Mouse (Mus musculus) heart, postnatal 25 days (tissue): ENCODE measurements at regions not wholly inside any gene's neighbourhood (a gene's known extent, or its start where the extent isn't known, plus 50 kb on each side); places are given as distances from the start of the nearest gene placed in this dataset.

ENCODE experiments used
- DNase-seq: peaks from one replicate; pipeline ENCODE4 v3.0.0; 2022; ENCODE audit warnings: low spot score
- intact Hi-C: fragments of 180-260 bp; cut with DNase I; formaldehyde crosslinking; loops from one replicate; pipeline ENCODE4 v1.15.1; 2025

DNA sequence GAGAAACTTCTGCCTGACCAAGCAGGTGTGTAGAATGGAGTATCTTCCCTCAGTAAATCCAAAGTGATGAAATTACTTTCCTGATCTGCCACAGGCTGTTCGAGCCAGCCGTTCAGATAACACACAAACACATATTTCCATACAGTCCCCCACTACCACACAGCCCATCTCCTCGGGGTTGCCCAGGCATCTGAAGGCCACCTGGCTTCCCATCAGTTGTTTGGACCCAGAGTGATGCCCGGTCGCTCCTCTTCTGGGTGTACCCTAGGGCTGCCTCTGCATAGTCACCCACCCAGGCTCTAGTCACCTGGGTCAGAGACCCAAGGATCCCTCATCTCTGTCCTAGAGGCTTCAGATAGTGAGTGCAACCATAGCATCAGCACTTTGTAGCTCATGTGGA lies 107.9 kb downstream of the CK137956 start:
- no peak for DNase-seq
- intact Hi-C loops: no loop called here

DNA sequence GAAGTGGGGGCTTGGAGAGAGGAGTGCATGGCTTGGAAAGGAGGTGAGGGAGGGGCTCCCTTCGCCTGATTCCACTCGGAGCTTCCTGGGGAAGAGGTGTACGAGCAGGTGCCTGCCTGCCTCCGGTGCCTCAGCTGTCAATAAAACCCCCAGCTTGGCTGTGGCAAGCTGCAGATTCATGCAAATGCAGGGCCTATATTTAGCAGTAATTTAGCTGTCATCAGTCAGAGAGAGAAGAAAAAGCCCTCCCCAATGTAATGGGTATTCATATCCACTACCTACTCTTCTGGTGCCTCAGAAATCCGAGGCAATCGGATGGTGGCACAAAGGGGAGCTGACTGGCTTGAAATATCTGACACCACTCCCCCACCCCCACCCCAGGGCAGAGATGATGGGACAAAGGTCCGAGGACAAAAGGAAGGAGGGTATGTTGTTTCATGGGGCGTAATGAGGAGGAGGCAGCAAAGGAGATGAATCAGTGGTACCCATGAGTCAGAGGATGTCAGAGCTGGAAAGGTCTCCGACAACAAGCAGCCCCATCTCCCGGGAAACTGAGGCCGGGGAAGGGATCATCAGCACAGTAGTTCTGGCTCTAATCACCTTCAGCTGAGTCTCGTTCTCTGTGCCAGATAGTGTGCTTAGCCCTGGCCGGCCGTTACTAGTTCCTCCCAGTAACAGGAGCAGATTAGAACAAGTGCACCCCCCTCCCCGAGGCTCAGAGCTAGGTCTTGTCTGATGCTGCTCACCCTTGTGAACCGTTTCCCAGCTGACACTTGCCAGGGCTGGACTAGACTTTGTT lies 109.2 kb downstream of the CK137956 start:
- intact Hi-C loops: no loop called here
- no peak for DNase-seq

DNA sequence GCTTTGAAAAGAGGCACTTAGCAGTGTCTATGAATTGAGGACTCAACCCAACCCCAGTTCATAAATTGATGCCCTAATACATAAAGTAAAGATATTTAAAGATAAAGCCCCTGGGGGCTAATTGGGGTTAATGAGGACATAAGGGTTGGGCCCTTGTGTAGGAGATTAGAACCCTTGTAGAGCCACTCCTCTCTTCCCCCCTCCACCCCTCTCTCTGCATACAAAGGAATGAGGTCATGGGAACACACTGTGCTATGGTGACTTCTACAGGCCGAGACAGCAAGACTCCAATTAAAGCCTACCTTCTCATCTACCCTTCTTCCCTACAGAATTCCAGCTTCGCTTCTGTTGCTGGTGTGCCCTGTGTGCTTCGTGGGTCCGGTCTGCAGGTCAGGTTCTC lies 110.5 kb downstream of the CK137956 start:
- no peak for DNase-seq
- intact Hi-C loops: no loop called here

DNA sequence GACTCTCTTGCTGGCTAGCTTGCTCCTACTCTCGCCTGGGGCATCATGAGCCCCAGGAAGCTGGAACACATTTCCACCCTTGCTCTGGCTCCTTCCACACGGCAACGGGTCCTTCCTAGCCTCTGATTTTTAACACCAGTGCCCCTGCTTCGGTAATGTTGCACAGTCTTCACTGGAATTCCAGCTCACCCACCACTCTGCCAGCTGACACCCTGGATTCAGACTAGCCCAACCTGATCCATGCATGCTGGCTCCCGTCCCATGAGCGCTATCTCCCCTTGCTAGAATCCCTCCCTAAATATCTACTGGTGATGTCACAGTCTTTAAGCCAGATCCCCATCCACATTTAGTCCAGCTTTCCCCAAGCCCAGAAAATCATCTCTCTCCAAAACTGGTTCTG lies 111.2 kb downstream of the CK137956 start:
- intact Hi-C loops: no loop called here
- DNase-seq: no peak

DNA sequence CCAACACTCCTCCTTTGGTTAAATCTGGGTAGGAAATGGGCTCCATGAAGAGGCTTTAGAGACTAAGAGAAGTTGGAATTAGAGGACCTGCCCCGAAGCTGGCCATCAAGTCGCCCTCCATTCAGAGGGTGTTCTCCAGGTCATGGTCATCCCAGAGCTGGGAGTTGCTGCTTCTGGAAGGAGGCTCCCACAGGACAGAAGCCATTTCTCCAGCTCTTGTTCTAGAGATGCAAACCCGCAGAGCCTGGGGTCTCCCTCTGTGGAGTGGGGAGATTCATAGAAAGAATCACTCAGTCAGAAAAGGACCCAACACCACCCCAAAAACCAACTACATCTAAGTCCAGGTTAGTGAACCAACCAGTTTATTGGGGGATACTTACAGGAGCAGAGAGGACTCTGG lies 112.2 kb downstream of the CK137956 start:
- intact Hi-C loops: no loop called here
- no peak for DNase-seq

DNA sequence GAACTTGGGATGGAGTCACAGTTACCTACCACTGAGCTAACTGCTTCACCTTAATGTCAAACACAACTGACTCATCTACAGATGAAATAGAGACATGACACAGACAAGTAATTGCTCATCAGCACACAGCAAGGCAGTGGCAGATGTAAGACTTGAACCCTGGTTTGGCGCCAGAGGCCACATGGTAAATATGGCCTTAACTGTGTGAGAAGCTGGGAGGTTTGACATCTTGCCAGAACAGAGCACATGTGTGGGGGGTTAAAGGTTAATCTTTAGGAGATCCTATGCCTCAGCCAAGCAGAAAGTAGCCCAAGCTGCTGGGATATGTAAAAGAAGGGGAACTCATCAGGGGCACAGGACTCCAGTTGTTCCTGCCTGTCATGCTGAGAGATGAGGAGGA lies 114.9 kb downstream of the CK137956 start:
- intact Hi-C loops: no loop called here
- DNase-seq: no peak

DNA sequence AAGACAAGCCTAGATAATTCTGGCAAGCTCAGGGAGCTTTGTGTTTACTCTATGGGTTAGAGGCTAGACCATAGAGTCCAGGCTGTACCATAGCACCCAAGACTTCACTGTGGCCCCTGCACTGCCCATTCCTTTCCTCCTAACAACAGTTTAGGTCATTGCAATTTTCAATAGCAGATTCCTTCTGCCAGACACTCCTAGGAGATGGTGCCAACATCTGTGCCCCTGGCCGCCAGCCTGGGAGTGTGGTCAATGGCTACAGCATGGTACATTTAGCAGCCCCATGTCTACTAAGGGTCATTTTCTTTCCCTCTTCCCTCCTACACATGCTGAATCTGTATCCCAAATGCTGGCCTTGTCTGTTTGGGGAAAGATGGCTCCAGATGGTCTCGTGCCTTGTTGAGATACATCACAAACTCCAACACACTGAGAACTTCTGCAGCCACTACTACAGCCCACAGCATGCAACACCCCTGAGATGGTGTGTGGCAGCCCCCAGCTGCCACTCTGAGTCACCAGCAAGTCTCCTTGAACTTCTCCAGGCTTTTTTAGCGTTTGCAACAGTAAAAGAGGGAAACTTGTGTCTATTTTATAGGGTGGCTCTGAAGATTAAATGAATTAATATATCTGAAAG lies 115.9 kb downstream of the CK137956 start:
- intact Hi-C loops: no loop called here
- DNase-seq: no peak

DNA sequence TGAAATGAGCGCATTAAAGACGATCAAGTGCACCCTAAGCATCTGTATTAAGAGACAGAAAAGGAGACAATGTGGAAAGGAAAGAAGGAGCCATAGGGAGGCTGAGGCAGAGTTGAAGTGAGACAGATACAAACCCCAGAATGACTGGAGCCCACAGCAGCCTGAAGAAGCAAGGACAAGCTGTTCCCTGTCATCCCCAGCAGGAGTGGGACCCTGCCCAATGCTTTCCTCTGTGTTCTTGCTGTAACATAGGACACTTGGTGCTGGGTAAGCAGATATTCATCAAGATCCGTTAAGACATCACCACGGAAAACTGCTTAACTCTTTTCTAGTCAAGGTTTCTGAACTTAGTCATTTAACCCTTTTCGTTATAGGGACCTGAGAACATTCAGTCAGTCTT lies 121.4 kb downstream of the CK137956 start:
- intact Hi-C loops: no loop called here

DNA sequence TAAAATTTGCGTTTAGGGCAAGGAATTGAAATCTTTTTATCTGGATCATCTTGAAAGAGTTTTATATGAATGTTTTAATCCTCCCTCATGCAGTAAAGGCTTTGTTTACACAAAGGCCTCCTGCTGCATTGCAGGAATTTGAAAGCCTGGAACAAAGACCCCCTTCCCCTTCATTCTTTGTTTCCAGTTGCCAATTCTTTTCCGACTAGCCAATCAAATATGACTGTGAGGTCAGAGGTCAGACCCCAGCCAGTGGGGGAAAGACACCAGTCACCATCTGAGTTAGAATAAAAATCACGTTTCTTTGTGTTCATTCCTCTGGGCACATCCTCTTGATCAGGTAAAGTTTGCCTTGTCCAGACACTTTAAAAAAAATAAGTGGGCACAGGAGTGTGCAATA lies 124.4 kb downstream of the CK137956 start:
- no peak for DNase-seq
- intact Hi-C loops: no loop called here

More for the DNA sequence above, 121.4 kb downstream of the CK137956 start:
- DNase-seq: no peak

DNA sequence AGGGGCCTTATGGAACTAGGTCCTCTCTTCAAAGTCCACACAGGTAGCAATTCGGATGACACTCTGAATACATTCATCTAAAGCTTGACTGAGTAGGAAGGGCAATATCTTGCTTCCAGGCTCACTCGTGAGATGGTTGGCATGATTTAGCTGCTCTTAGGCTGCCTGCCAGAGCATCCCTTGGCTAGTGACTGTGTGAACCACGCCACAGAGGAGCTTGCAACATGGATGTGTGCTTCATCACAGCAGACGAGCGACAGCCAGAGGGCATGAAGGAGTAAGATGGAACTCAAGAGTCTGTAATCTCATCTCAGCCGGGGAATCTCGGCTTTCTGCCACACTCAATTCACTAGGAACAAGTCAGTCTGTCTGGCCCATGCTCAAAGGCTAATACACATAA lies 127.3 kb downstream of the CK137956 start:
- DNase-seq: no peak
- intact Hi-C loops: no loop called here

DNA sequence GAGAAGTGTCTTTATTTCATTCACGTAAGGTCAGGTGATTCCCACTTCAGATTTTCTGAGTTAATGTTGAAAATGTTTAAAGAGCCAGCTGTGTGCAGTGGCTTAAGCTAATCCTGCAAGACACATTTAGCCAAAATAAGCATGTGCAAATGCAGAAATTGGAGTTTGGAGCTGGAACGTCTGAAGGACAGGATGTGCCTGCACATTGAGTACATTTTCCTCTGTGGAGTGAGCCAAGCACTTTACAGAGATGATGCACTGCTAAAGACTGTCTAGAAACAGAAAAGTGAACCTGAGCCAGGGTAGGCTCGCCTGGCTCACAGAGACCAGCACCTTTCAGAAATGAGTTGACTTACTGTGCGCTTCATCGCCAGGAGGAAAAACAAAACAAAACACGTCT lies 137.1 kb downstream of the CK137956 start:
- intact Hi-C loops: no loop called here
- no peak for DNase-seq

DNA sequence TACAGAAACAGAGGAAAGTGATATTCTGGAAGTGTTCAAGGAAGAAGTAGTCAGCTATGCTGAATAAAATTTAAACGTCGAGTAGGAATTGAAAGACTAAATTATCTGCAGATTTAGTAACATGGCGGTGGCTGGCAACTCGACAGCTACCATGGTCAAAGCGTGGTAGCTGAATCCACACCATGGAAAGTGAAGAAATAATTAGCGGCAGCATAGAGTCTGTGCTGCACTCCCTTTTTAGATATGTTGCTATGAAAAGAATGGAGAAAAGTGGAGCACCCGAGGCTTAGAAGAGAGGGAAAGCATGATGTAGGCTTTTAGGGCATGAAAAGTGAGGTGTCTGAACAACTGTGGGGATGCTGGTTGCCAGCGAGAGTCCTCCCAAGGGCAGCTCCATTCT lies 143.8 kb downstream of the CK137956 start:
- intact Hi-C loops: no loop called here
- no peak for DNase-seq

DNA sequence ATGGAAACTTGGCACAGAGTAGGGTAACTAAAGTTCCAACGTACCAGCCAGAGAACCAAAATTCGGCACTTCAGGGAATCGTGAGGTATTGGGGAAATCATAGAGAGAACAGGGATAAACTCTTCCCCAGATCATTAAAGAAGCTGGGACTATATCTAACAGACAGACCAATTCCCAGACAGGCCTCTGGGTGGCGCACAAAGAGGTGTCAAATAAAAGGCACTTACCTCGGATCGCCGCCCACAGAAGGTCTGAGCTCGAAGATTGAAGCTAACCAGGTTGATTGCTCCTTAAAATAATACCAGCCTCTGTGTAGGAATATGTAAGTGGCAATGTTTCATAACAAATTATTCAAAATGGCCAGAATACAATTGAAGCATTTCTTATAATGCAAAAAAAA lies 151.2 kb downstream of the CK137956 start:
- DNase-seq: no peak
- intact Hi-C loops: no loop called here

DNA sequence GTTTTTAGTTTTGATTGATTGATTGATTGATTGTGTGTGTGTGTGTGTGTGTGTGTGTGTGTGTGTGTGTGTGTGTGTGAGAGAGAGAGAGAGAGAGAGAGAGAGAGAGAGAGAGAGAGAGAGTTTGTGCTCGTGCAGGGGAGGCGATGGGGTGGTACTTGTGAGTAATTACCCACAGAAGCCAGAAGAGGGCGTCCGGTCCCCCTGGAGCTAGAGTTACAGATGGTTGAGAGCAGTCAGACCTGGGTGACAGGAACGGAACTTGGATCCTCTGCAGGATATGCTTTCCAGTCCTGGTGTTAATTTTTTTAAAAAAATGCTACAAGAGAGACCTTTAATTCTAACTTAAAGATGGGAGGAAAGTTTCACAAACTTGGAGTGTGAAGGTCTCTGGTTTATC lies 151.7 kb downstream of the CK137956 start:
- intact Hi-C loops: no loop called here
- no peak for DNase-seq

DNA sequence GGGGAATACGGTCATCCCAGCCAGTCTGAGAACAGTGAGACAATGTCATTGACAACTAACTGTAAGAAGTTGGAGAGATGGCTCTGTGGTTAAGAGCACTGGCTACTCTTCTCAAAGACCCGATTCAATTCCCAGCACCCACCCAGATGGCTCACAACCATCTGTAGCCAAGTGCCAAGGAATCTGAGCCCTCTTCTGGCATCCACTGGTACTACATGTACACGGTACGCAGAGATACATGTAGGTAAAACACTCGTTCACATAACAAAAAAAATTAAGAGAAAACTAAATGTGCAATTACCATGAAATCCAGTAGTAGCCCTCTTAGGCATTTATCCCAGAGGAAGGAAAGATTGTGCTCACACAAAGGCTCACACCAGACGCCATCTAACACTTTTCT lies 156.1 kb downstream of the CK137956 start:
- no peak for DNase-seq
- intact Hi-C loops: no loop called here

DNA sequence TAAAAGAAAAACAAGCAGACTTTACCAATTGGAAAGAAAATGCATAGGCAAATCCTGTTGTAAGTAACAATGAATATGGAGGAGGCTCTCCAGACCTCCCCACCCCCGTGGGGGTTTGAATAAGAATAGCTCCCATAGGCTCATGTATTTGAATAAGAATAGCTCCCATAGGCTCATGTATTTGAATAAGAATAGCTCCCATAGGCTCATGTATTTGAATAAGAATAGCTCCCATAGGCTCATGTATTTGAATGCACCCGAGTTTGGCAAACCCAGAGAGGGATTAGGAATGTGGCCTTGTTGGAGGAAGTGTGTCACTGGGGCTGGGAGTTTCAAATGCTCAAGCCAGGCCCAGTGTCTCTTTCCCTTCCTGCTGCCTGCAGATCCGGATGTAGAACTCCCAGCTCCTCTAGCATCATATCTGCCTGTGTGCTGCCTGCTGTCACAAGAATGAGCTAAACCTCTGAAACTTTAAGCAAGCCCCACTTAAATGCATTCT lies 158.7 kb downstream of the CK137956 start:
- intact Hi-C loops: no loop called here
- no peak for DNase-seq

DNA sequence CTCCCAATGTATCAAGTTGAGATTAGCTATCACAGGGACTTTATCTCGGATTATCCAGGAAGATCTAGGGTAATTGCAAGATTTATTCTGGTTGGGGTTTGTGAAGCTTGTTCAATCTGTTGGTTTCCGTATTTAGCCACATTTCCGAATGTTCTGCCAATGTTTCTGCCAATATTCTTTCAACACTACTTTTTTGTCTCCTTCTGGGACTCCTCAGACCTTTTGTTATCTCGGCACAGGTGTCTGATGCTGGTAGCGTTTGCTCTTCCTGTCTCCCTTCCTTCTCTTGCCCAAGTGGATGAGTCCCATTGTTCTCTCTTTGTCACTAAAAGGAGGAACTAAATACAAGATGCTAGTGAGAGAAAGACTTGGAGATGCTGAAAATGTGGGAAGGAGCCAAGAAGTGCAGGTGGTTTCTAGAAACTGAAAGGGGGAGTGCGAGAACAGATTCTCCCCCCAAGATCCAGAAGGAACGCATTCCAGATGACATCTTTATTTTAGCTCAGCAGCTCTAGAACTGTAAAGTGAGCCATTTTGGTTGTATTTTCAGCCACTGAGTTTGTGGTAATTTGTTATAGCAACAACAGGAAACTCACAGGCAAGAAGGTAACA lies 159.7 kb downstream of the CK137956 start:
- no peak for DNase-seq
- intact Hi-C loops: no loop called here

DNA sequence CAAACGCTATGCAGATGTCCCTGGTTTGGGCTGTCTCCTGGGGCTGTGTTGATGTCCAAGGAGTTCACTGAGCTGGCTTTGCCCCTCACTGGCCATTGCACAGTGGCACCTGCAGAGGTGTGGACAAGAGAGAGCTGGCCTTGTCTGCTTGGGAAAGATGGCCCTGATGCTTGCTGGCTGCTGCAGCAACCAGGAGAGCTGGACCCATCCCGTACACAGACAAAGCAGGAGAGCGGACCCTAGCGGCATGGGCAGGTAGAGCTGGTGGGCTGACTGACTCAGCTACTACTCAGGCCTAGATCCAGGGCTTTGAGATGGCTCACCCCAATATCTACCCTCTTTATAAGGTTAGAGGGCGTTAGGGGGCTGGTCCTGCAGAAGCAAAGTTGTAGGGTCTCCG lies 161.7 kb downstream of the CK137956 start:
- no peak for DNase-seq
- intact Hi-C loops: no loop called here

DNA sequence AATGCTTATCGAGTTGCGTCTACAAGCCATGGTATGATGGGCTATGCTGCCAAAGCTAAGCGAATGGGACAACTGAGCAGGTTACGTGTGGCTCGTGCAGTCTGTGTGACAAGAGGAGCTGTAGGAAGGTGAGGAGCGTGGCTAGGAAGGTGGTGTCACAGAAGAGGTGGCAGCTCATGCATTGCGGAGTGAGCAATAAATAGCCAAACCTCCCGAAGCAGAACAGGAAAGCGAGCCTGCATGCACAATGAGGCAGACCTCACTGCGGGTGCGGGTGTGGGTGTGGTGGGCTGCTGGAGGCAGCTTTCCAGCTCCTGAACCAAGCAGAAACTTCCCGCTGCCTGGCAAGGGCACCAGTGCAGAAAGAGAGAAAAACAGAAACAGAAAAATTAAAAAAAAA lies 181.5 kb downstream of the CK137956 start:
- DNase-seq: no peak
- intact Hi-C loops: no loop called here

DNA sequence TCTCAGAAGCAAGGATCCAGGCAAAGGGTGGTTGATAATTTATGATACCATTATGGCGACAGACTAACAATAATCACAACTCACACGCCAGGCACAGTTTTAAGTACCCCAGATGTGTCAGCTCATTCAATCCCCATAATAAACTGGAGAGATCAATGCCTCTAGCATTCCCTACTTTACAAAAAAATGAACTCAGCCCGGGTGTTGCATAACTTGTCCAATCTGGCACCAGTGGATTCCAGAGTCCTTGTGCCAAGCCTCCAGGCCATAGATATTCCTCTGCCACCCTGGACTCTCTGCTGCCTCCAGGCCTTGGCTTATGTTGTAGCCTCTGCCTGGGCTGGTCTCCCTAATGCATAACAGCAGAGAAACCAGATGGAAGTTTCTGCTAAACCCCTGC lies 185.0 kb downstream of the CK137956 start:
- DNase-seq: no peak
- intact Hi-C loops: no loop called here

DNA sequence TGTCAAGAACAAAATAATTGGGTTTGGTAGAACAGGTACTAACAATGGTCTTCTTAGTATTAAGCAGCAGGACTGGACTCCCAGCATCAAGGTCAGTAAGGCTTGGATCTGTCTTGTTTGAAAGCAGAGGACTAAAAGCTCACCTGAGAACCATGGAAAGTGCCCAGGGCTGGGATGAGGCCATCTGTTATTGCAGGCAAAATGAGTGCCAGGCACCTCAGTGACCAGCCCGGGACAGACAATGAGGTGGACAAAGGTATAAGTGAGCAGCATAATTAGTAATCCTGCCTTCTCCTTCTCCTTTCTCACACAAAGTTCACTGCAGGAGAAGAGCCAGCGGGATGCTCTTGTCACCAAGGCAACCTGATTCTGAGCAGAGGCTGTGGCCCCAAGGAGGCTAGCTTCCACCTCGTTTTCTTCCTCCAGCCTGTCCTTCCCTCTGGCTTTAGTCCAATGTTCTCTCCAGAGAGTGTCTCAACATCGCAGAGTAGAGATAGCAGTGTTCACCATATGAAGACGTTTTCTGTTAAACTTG lies 198.7 kb downstream of the CK137956 start:
- no peak for DNase-seq
- intact Hi-C loops: no loop called here
